Mouse (Mus musculus): ENCODE measurements around the gene Tmem35b.

GRCm38 (mm10) chr4:127170866-127171265 lies 47.4 kb downstream of the Tmem35b start:
- TF ChIP-seq POLR2A (IDR thresholded peaks at IDR 0.05; ENCODE audit: insufficient read length, low read depth) (no peak), TCF3 (IDR thresholded peaks at IDR 0.05; ENCODE audit: insufficient read length, low read depth) (no peak), MAX (IDR thresholded peaks at IDR 0.05; ENCODE audit: low read depth) (no peak), USF1 (IDR thresholded peaks at IDR 0.05; ENCODE audit: low read depth) (no peak), MYOD1 (IDR thresholded peaks at IDR 0.05; ENCODE audit: control insufficient read depth in 1 of 3, insufficient read length in 2 of 3, low read depth in 2 of 3) (no peak), TCF12 (IDR thresholded peaks at IDR 0.05; ENCODE audit: insufficient read depth, poor library complexity, severe bottlenecking) (no peak), POLR2AphosphoS2 (IDR thresholded peaks at IDR 0.05; ENCODE audit: insufficient read length, low read depth) (no peak)

Data from myocyte (in vitro differentiated cells).